Mouse (Mus musculus): ENCODE results near the gene Zfp827. TPM values are rescaled to one million over a fixed set of nuclear protein-coding genes. Genes with fewer than 3 reads are reported as not detected.
A peak's percentile ranks its signal among the peaks of the same experiment; 100 is the strongest.

The Zfp827 gene
- polyA plus RNA-seq, 1 experiment from 2014 or later: 7.5 TPM

DNA sequence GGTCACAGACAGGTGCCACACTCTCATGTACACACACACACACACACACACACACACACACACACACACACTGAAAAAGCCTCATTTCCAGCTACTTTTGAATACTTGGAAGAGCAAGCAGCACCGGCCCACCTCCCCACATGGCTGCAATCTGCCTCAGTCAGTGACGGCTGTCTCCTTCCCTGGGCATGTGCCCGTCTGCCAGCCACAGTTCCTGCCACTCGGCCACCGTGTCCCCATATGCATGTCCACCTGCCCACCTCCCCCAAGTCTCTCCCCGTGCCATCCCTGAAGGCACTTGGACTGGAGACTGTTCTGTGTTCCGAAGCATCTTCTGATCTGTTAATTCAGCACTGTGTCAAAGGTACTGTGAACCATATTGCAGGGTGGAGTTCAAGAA, 9.8 kb downstream of the Zfp827 start:
- Histone ChIP-seq H3K4me1 (peaks cover 12% of the 10 kb centered on the region), H3K4me2 (no peak overlapping the region), H3K27me3 (no peaks in the 10 kb centered on the region), H3K36me3 (0 out of 2 replicates have a peak, but pooled peaks cover 4% of the 10 kb centered on the region), H3K27ac (no peak overlapping the region), H3K9me3 (no peaks in the 10 kb centered on the region), H3K4me3 (no peak overlapping the region), H3K9ac (no peak overlapping the region)
- 86% methylated on average over 7 of the region's 7 CpGs for WGBS
- no peak for ATAC-seq (ENCODE audit: borderline replicate concordance, extremely low read depth, low FRiP score, low TSS enrichment)

DNA sequence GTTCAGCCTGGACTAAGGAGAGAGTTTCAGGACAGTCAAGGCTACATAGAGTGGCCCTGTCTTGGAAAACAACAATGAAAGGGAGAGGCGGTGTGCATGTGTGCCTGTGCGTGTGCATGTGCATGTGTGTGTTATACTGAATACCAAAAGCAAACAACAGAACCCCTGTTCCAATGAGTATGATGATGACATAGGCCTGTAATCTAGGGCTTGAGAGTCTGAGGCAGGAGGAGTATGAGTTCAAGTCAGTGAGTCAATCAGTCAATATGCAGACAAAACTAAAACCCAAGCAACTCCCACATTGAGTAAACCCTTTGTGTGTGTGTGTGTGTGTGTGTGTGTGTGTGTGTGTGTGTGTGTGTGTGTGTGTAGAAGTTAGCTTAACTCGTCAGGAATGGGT, 13.2 kb downstream of the Zfp827 start:
- 78% methylated on average over 3 of the region's 3 CpGs for WGBS
- H3K4me1 ChIP-seq: 0 out of 2 replicates have a peak, but pooled peaks cover 3% of the 10 kb centered on the region
- H3K4me2 ChIP-seq: no peak overlapping the region
- H3K9me3 ChIP-seq: no peaks in the 10 kb centered on the region
- ATAC-seq (ENCODE audit: borderline replicate concordance, extremely low read depth, low FRiP score, low TSS enrichment): no peak
- H3K36me3 ChIP-seq: 0 out of 2 replicates have a peak, but pooled peaks cover 4% of the 10 kb centered on the region
- H3K27ac ChIP-seq: no peak overlapping the region
- H3K9ac ChIP-seq: no peak overlapping the region
- H3K4me3 ChIP-seq: no peak overlapping the region
- no peaks in the 10 kb centered on the region for H3K27me3 ChIP-seq

DNA sequence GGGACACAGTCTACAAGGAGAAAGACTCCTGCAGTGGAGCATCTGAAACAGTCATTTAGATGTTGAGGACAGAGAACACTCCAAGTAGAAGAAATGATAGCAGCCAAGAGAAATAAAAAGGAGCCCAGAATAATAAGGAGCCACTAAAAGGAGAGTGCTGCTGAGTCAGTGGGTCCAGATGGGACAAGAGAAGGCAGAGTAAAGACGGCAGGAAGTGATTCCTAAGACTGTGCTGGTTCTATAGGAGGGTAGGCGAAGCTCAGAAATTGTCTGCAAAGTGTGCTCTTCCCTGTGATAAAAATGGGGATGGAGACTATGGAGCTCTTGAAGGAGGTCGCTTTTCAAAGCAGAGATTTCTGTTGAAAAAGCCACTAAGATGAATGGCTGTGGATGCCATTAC, 14.0 kb downstream of the Zfp827 start:
- no peaks in the 10 kb centered on the region for H3K27me3 ChIP-seq
- H3K9ac ChIP-seq: no peak overlapping the region
- no peak for ATAC-seq (ENCODE audit: borderline replicate concordance, extremely low read depth, low FRiP score, low TSS enrichment)
- H3K27ac ChIP-seq: no peak overlapping the region
- H3K9me3 ChIP-seq: no peaks in the 10 kb centered on the region
- 0 out of 2 replicates have a peak, but pooled peaks cover 4% of the 10 kb centered on the region for H3K36me3 ChIP-seq
- H3K4me2 ChIP-seq: no peak overlapping the region
- no peaks in the 10 kb centered on the region for H3K4me1 ChIP-seq
- no peak overlapping the region for H3K4me3 ChIP-seq
- WGBS: 70% methylated on average over 3 of the region's 3 CpGs

DNA sequence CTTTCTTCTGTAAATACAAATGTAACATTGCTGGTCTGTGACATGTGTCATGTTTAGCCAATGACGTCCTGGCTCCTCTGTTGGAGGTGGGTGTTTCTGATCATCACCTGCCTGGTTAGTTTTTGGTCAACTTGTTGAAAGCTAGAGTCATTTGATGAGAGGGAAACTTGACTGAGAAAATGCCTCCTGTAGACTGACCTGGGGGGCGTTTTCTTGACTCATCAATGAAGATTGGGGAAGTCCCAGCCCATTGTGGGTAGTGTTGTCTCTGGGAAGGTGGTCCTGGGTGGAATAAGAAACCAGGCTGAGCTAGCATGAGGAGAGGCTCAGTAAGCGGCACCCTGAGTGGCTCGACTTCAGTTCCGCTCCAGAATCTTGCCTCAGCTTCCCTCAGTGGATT, 16.4 kb downstream of the Zfp827 start:
- no peak overlapping the region for H3K9ac ChIP-seq
- WGBS: 88% methylated on average over 5 of the region's 5 CpGs
- no peak overlapping the region for H3K4me2 ChIP-seq
- H3K4me3 ChIP-seq: no peak overlapping the region
- H3K9me3 ChIP-seq: no peaks in the 10 kb centered on the region
- H3K4me1 ChIP-seq: no peaks in the 10 kb centered on the region
- H3K27me3 ChIP-seq: no peaks in the 10 kb centered on the region
- H3K27ac ChIP-seq: no peak overlapping the region
- no peak for ATAC-seq (ENCODE audit: borderline replicate concordance, extremely low read depth, low FRiP score, low TSS enrichment)
- H3K36me3 ChIP-seq: no peaks in the 10 kb centered on the region

DNA sequence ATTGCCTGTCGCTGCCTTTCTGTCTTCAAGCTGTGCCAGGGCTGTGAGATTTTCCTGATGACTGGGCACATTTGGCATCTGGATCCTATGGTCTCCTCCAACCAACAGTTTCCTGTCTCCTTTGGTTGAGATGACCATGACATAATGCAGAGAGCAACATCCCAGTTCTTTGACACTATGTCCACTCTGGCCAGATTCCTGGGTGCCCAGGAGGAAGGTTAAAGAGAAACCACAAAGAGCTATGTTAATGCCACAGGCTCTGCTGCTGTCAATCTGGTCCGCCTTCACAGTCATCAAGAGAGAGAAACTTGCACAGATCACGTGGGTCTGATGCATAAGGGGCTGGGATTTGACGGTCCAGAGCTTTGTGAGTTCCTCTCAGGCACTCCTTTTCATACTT, 18.4 kb downstream of the Zfp827 start:
- Histone ChIP-seq H3K27ac (no peak overlapping the region), H3K4me3 (no peak overlapping the region), H3K9ac (no peak overlapping the region), H3K36me3 (no peaks in the 10 kb centered on the region), H3K4me1 (no peaks in the 10 kb centered on the region), H3K9me3 (no peaks in the 10 kb centered on the region), H3K27me3 (no peaks in the 10 kb centered on the region), H3K4me2 (no peak overlapping the region)
- 81% methylated on average over 4 of the region's 4 CpGs for WGBS
- no peak for ATAC-seq (ENCODE audit: borderline replicate concordance, extremely low read depth, low FRiP score, low TSS enrichment)

DNA sequence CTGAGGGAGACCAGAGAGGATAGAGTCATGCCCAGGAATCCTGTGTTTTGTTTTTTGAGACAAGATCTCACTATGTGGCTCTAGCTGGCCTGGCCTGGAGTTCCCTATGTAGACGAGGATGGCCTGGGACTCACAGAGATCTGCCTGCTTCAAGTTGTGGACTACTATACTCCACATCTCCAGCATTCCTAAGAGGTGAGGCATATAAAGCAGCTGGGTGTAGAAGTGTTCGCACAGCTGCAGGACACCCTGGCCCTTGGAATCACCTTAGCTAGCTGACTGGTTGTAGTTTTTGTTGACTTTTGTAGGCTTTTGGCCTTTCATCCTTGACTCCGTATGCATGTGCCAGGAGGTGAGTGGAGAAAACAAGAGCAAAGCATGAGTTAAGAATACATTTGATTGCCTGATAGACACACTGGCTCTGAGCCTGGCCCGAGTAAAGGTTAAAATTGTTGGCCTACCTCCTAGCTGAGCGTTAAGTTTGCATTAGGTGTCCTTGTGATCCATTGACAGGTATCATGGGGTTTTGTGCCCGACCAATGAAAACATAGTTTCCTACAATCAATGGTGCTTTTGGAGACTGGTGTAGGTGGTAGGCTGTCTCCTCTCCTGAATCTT, 20.3 kb downstream of the Zfp827 start:
- no peaks in the 10 kb centered on the region for H3K4me1 ChIP-seq
- WGBS: 63% methylated on average over 6 of the region's 6 CpGs
- no peak overlapping the region for H3K27ac ChIP-seq
- H3K36me3 ChIP-seq: no peaks in the 10 kb centered on the region
- H3K27me3 ChIP-seq: no peaks in the 10 kb centered on the region
- no peak overlapping the region for H3K4me3 ChIP-seq
- no peak overlapping the region for H3K4me2 ChIP-seq
- no peaks in the 10 kb centered on the region for H3K9me3 ChIP-seq
- no peak for ATAC-seq (ENCODE audit: borderline replicate concordance, extremely low read depth, low FRiP score, low TSS enrichment)
- H3K9ac ChIP-seq: no peak overlapping the region

DNA sequence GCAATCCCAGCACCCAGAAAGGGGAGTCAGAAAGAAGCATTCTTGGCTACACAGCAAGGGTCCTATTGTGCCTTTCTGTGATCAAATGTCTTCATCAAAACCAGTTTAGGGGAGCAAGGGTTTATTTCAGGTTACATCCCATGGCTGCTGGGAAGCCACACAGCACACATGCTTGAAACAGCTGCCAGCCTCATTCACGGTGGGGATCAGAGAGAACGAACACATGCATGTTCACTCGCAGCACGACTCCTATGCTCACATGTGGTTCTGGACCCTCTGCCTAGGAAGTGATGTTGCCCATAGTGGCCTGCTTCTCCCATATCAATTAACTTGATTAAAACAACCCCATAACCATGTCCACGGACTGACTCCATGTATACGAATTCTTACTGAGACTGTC, 26.0 kb downstream of the Zfp827 start:
- no peak for ATAC-seq (ENCODE audit: borderline replicate concordance, extremely low read depth, low FRiP score, low TSS enrichment)
- H3K9ac ChIP-seq: no peak overlapping the region
- 92% methylated on average over 6 of the region's 6 CpGs for WGBS
- no peak overlapping the region for H3K4me3 ChIP-seq
- no peak overlapping the region for H3K4me2 ChIP-seq
- no peaks in the 10 kb centered on the region for H3K9me3 ChIP-seq
- no peak overlapping the region for H3K27ac ChIP-seq
- H3K27me3 ChIP-seq: no peaks in the 10 kb centered on the region
- H3K4me1 ChIP-seq: peaks cover 10% of the 10 kb centered on the region; the same call in 1 of the 2 replicates
- no peaks in the 10 kb centered on the region for H3K36me3 ChIP-seq

DNA sequence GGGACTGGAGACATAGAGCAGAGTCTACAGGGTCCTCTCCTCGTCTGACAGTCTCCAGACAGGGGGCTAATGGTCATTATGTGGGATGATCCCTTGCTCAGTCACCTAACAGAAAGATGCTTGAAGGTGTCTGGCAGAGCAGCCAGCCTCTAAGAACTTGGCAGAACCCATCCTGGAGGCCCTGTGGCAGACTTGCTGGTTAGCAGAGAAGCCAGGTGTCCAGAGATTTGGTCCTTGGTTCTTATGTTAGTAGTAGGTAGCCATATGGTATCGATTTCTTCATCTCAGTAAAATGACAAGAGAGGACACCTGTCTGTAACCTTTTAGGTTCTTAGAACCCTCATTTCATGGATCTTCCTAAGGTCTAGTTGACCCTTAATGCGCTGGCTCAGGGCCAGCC, 28.9 kb downstream of the Zfp827 start:
- ATAC-seq (ENCODE audit: borderline replicate concordance, extremely low read depth, low FRiP score, low TSS enrichment): no peak
- peaks cover 8% of the 10 kb centered on the region for H3K36me3 ChIP-seq
- H3K4me1 ChIP-seq: peaks cover 13% of the 10 kb centered on the region; the same call in 1 of the 2 replicates
- no peak overlapping the region for H3K4me3 ChIP-seq
- no peak overlapping the region for H3K27ac ChIP-seq
- no peak overlapping the region for H3K9ac ChIP-seq
- WGBS: 80% methylated on average over 3 of the region's 3 CpGs
- H3K9me3 ChIP-seq: no peaks in the 10 kb centered on the region
- H3K4me2 ChIP-seq: no peak overlapping the region
- H3K27me3 ChIP-seq: no peaks in the 10 kb centered on the region

DNA sequence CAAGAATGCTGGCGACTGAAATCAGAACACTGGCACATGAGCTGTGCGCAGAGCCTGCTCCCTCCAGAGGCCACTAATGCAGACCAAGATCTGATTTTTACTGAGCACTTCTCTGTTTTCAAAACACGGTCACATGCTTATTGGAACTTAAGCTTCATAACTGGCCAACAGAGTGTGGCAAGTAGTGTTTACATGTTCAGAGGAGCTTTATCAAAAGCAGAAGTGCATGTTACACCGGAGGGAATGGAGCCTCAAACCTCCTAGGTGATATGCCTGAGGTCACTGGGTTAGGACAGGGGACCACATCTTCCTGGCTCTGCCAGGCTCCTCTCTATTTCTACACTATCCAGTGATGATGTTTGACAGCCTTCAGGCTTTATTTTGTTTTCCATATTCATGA, 31.1 kb downstream of the Zfp827 start:
- Histone ChIP-seq H3K4me3 (no peak overlapping the region), H3K9ac (no peak overlapping the region), H3K27ac (no peak overlapping the region), H3K27me3 (no peaks in the 10 kb centered on the region), H3K4me1 (peaks cover 13% of the 10 kb centered on the region; the same call in 1 of the 2 replicates), H3K4me2 (no peak overlapping the region), H3K9me3 (no peaks in the 10 kb centered on the region), H3K36me3 (peaks cover 8% of the 10 kb centered on the region)
- 58% methylated on average over 4 of the region's 4 CpGs for WGBS
- no peak for ATAC-seq (ENCODE audit: borderline replicate concordance, extremely low read depth, low FRiP score, low TSS enrichment)

DNA sequence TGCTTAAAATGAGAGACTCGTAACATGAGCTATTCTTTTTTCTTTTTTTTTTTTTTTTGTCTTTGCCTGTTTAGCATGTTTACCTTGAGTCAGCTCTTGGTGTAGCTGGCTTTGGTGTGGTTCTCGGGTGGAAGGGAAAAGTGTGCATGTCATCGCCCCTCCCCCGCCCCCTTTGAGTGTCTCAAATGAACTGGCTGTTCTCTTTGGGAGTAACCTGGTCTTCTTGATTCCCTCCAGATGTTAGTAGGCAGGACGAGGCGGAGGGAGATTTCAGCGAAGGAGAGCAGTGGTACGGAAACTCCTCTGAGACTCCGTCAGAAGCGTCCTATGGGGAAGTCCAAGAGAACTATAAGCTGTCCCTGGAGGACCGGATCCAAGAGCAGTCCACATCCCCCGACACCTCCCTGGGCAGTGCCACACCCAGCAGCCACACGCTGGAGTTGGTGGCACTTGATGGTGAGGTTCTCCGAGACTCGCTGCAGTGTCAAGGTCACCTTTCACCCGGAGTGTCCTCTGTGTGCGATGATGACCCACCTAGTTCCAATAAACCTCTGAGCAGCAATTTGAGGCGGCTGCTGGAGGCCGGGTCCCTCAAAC, 31.9 kb downstream of the Zfp827 start:
- H3K36me3 ChIP-seq: peaks cover 8% of the 10 kb centered on the region
- no peaks in the 10 kb centered on the region for H3K27me3 ChIP-seq
- 82% methylated on average over 19 of the region's 19 CpGs for WGBS
- no peak overlapping the region for H3K9ac ChIP-seq
- H3K9me3 ChIP-seq: no peaks in the 10 kb centered on the region
- ATAC-seq (ENCODE audit: borderline replicate concordance, extremely low read depth, low FRiP score, low TSS enrichment): 0 out of 2 replicates have a peak, but pooled peaks have one; percentile 31
- H3K4me1 ChIP-seq: peaks cover 13% of the 10 kb centered on the region; the same call in 1 of the 2 replicates
- no peak overlapping the region for H3K4me2 ChIP-seq
- no peak overlapping the region for H3K27ac ChIP-seq
- H3K4me3 ChIP-seq: no peak overlapping the region

DNA sequence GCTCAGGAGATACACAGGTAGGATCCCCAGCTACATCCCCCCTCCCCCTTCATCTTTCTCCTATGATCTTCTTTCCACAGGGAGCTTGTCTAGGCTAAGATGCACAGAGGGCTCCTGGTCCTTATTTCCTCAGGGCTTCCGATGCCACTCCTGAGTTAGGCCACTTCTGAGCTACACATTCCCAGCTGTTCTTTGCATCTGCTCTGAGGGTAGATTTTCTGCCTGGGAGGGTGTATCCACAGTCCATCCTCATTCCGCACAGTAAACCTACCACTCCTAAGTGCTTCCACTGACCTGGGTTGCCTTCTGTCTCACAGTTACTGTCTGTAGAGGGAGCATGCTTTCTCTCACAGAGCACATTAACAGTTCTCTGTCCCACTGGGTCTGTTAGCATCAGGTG, 37.7 kb downstream of the Zfp827 start:
- H3K36me3 ChIP-seq: peaks cover 9% of the 10 kb centered on the region; the same call in 1 of the 2 replicates
- no peaks in the 10 kb centered on the region for H3K27me3 ChIP-seq
- no peak overlapping the region for H3K9ac ChIP-seq
- H3K4me1 ChIP-seq: no peaks in the 10 kb centered on the region
- H3K27ac ChIP-seq: no peak overlapping the region
- no peak overlapping the region for H3K4me2 ChIP-seq
- 89% methylated on average over 2 of the region's 2 CpGs for WGBS
- ATAC-seq (ENCODE audit: borderline replicate concordance, extremely low read depth, low FRiP score, low TSS enrichment): no peak
- H3K9me3 ChIP-seq: no peaks in the 10 kb centered on the region
- no peak overlapping the region for H3K4me3 ChIP-seq

DNA sequence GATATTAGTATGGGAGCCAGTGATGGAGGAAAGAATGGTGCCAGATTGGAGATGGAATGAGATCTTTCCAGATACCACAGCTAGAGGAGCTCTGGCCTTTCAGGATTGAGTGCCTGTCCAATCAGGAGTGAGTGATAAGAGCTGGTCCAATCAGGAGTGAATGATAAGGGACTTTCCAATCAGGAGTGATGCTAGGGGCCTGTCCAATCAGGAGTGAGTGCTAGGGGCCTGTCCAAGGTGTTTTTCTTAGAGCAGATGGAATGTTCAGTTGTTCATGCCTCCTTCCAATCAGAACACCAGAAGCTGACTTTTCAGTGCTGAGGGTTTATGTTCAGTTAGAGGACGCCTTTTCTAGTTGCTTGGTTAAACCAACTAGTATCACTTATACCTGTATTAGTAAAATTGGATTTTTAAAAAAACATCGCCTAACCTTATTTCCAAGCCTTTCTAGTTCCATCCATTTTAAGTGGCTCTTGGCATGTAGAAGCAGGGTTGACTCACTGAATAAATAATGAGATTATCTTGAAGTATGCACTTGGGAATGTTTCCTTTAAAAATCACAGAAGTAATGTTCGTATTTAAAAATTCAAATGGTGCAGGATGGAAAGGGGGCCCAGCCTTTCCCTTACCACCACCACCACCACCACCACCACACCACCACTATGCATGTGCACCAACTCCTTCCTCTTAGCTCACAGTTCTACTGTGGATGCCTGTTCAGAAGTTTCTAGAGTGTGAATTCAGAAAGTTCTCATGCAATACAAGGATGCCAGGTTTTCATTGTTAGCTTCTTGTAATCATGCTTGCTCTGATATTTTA, 39.8 kb downstream of the Zfp827 start:
- H3K9me3 ChIP-seq: no peaks in the 10 kb centered on the region
- H3K36me3 ChIP-seq: peaks cover 9% of the 10 kb centered on the region; the same call in 1 of the 2 replicates
- H3K4me2 ChIP-seq: no peak overlapping the region
- no peak overlapping the region for H3K4me3 ChIP-seq
- peak overlapping the region; percentile 29; the same call in 1 of the 2 replicates for H3K27ac ChIP-seq
- H3K4me1 ChIP-seq: no peaks in the 10 kb centered on the region
- H3K9ac ChIP-seq: no peak overlapping the region
- WGBS: 55% methylated on average over 3 of the region's 3 CpGs
- H3K27me3 ChIP-seq: no peaks in the 10 kb centered on the region
- ATAC-seq (ENCODE audit: borderline replicate concordance, extremely low read depth, low FRiP score, low TSS enrichment): peak; percentile 39; the same call in 1 of the 2 replicates

Data from lung, embryonic 15.5 days (tissue).